Mouse (Mus musculus) limb, embryonic 13.5 days (tissue): ENCODE measurements around the gene Crebrf. TPM values are rescaled to one million over a fixed set of nuclear protein-coding genes. Genes with fewer than 3 reads are reported as not detected.

ENCODE experiments used
- ATAC-seq: fragments of 200-750 bp; cut with Nextera tagmentation; 2 replicates; pipeline ENCODE4 v1.8.0; 2017; ENCODE audit warnings: low read depth, moderate number of reproducible peaks, moderate TSS enrichment; ENCODE audit not compliant: low FRiP score
- H3K27ac ChIP-seq: fragments of 300-500 bp; sonication (generic); 2 replicates; pipeline ENCODE4 v1.5.1; 2015; ENCODE audit warnings: inconsistent platforms, mild to moderate bottlenecking, moderate library complexity
- H3K27me3 ChIP-seq: fragments of 300-500 bp; sonication (generic); 2 replicates; pipeline ENCODE4 v1.6.1; 2015; ENCODE audit warnings: mild to moderate bottlenecking, inconsistent platforms
- H3K36me3 ChIP-seq: fragments of 300-500 bp; sonication (generic); 2 replicates; pipeline ENCODE4 v1.6.1; 2015; ENCODE audit warnings: inconsistent platforms, mild to moderate bottlenecking, moderate library complexity
- H3K4me1 ChIP-seq: fragments of 300-500 bp; sonication (generic); 2 replicates; pipeline ENCODE4 v1.6.1; 2015; ENCODE audit warnings: inconsistent platforms
- H3K4me2 ChIP-seq: fragments of 300-500 bp; sonication (generic); replicated peaks from 2 replicates; pipeline ENCODE4 v1.6.1; 2015; ENCODE audit warnings: inconsistent platforms, mild to moderate bottlenecking, moderate library complexity
- H3K4me3 ChIP-seq: fragments of 300-500 bp; sonication (generic); 2 replicates; pipeline ENCODE4 v1.5.1; 2015; ENCODE audit warnings: moderate library complexity, mild to moderate bottlenecking, inconsistent platforms
- H3K9ac ChIP-seq: fragments of 300-500 bp; sonication (generic); 2 replicates; pipeline ENCODE4 v1.6.1; 2015; ENCODE audit warnings: mild to moderate bottlenecking, inconsistent platforms
- H3K9me3 ChIP-seq: fragments of 300-500 bp; sonication (generic); 2 replicates; pipeline ENCODE4 v1.6.1; 2016; ENCODE audit warnings: inconsistent platforms
- WGBS: fragments of 180-500 bp; shearing (Covaris S2); methylation state at CpG from one replicate; pipeline ENCODE4 v1.1.7; 2015; 5-methylcytosine and 5-hydroxymethylcytosine counted together
- polyA plus RNA-seq: library from polyadenylated mRNA; unstranded; fragments of >200 nt; fragmentation: Nextera tagmentation; extraction: Ambion mirVana; gene quantifications from 2 replicates; pipeline ENCODE4 v1.2.1, GENCODE M21; 2015

The Crebrf gene
- polyA plus RNA-seq, 1 experiment from 2014 or later: 5.6 TPM

GRCm38 (mm10) chr17:26708499-26708898 lies 7.0 kb upstream of the Crebrf start:
- H3K27me3 ChIP-seq: peaks cover 4% of the 10 kb centered on the region; the same call in 1 of the 2 replicates
- H3K4me3 ChIP-seq: no peak overlapping the region
- peaks cover 4% of the 10 kb centered on the region; the same call in 1 of the 2 replicates for H3K36me3 ChIP-seq
- no peaks in the 10 kb centered on the region for H3K9me3 ChIP-seq
- H3K4me2 ChIP-seq: no peak overlapping the region
- no peak for ATAC-seq
- H3K27ac ChIP-seq: no peak overlapping the region
- H3K4me1 ChIP-seq: no peaks in the 10 kb centered on the region
- no peak overlapping the region for H3K9ac ChIP-seq

GRCm38 (mm10) chr17:26708993-26709590 lies 6.4 kb upstream of the Crebrf start:
- peaks cover 4% of the 10 kb centered on the region; the same call in 1 of the 2 replicates for H3K27me3 ChIP-seq
- WGBS: 56% methylated on average over 9 of the region's 9 CpGs
- ATAC-seq: no peak
- H3K9me3 ChIP-seq: no peaks in the 10 kb centered on the region
- no peak overlapping the region for H3K9ac ChIP-seq
- no peak overlapping the region for H3K27ac ChIP-seq
- H3K4me3 ChIP-seq: no peak overlapping the region
- H3K4me1 ChIP-seq: no peaks in the 10 kb centered on the region
- H3K36me3 ChIP-seq: peaks cover 4% of the 10 kb centered on the region; the same call in 1 of the 2 replicates
- H3K4me2 ChIP-seq: no peak overlapping the region

- ATAC-seq: no peak
- Histone ChIP-seq H3K9me3 (no peaks in the 10 kb centered on the region), H3K4me1 (0 out of 2 replicates have a peak, but pooled peaks cover 4% of the 10 kb centered on the region), H3K27me3 (peaks cover 4% of the 10 kb centered on the region; the same call in 1 of the 2 replicates), H3K4me2 (no peak overlapping the region), H3K27ac (no peak overlapping the region), H3K36me3 (no peaks in the 10 kb centered on the region), H3K9ac (no peak overlapping the region), H3K4me3 (no peak overlapping the region)
- 71% methylated on average over 6 of the region's 6 CpGs for WGBS
Measured at GRCm38 (mm10) chr17:26710049-26710448, 5.4 kb upstream of the Crebrf start.

- Histone ChIP-seq H3K4me2 (peak overlapping the region; percentile 74), H3K4me1 (0 out of 2 replicates have a peak, but pooled peaks cover 4% of the 10 kb centered on the region), H3K9ac (peak overlapping the region; percentile 83), H3K4me3 (peak overlapping the region; percentile 97), H3K36me3 (no peaks in the 10 kb centered on the region), H3K27ac (peak overlapping the region; percentile 65; the same call in 1 of the 2 replicates), H3K27me3 (no peaks in the 10 kb centered on the region), H3K9me3 (no peaks in the 10 kb centered on the region)
- WGBS: under 1% methylated on average over 65 of the region's 75 CpGs
- ATAC-seq: peak; percentile 99
Measured at GRCm38 (mm10) chr17:26715916-26716717, 667 bp downstream of the Crebrf start.

DNA sequence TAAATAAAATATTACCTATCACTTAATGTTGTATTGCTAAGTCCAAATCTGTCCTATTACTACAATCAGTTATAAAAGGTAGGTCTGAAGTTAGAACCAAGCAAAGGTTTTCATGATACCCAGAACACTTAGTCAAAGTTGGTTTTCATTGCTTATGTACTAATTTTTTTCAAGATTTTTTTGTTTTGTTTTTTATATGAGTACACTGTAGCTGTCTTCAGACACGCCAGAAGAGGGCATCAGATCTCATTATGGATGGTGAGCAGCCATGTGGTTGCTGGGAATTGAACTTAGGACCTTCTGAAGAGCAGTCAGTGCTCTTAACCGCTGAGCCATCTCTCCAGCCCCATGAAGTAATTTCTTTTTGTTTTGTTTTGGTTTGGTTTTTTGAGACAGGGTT lies 2.4 kb downstream of the Crebrf start:
- H3K36me3 ChIP-seq: no peaks in the 10 kb centered on the region
- no peak overlapping the region for H3K9ac ChIP-seq
- no peak overlapping the region for H3K4me2 ChIP-seq
- H3K4me3 ChIP-seq: no peak overlapping the region
- no peak for ATAC-seq
- H3K27ac ChIP-seq: no peak overlapping the region
- no peaks in the 10 kb centered on the region for H3K27me3 ChIP-seq
- 58% methylated on average over 2 of the region's 2 CpGs for WGBS
- H3K9me3 ChIP-seq: no peaks in the 10 kb centered on the region
- 0 out of 2 replicates have a peak, but pooled peaks cover 4% of the 10 kb centered on the region for H3K4me1 ChIP-seq

DNA sequence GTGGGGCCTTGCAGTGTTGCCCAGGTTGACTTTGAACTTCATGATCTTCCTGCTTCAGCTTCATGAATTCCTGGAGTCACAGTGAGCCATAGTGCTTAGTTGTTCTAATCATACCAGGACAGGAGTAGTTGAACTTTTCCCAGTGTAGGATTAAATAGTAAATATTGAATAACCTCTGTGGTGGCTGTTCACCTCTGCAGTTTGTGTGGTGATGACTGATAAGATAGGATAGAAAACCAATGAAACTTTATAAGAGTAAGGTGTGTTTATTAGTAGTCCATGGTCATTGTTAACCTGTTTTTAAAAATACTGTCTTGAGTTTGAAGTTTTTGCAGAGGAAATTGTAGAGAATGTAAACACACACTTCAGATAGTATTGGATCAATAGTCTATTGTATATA lies 4.0 kb downstream of the Crebrf start:
- Histone ChIP-seq H3K27me3 (no peaks in the 10 kb centered on the region), H3K36me3 (no peaks in the 10 kb centered on the region), H3K4me2 (no peak overlapping the region), H3K4me3 (no peak overlapping the region), H3K27ac (no peak overlapping the region), H3K9ac (no peak overlapping the region), H3K9me3 (no peaks in the 10 kb centered on the region), H3K4me1 (0 out of 2 replicates have a peak, but pooled peaks cover 4% of the 10 kb centered on the region)
- no peak for ATAC-seq

GRCm38 (mm10) chr17:26721802-26722201 lies 6.4 kb downstream of the Crebrf start:
- H3K4me3 ChIP-seq: no peak overlapping the region
- no peak overlapping the region for H3K4me2 ChIP-seq
- WGBS: 74% methylated on average over 2 of the region's 2 CpGs
- ATAC-seq: no peak
- H3K36me3 ChIP-seq: no peaks in the 10 kb centered on the region
- no peaks in the 10 kb centered on the region for H3K9me3 ChIP-seq
- H3K27ac ChIP-seq: no peak overlapping the region
- no peaks in the 10 kb centered on the region for H3K27me3 ChIP-seq
- no peaks in the 10 kb centered on the region for H3K4me1 ChIP-seq
- H3K9ac ChIP-seq: no peak overlapping the region

- WGBS: 46% methylated on average over 1 of the region's 1 CpGs
- H3K9me3 ChIP-seq: no peaks in the 10 kb centered on the region
- ATAC-seq: no peak
Measured at GRCm38 (mm10) chr17:26724790-26725189, 9.3 kb downstream of the Crebrf start.

GRCm38 (mm10) chr17:26726674-26727073 lies 11.2 kb downstream of the Crebrf start:
- H3K27me3 ChIP-seq: no peaks in the 10 kb centered on the region
- H3K4me3 ChIP-seq: no peak overlapping the region
- 76% methylated on average over 1 of the region's 1 CpGs for WGBS
- H3K4me1 ChIP-seq: no peaks in the 10 kb centered on the region
- no peak overlapping the region for H3K27ac ChIP-seq
- no peak overlapping the region for H3K9ac ChIP-seq
- ATAC-seq: no peak
- no peaks in the 10 kb centered on the region for H3K9me3 ChIP-seq
- no peak overlapping the region for H3K4me2 ChIP-seq
- no peaks in the 10 kb centered on the region for H3K36me3 ChIP-seq

More at GRCm38 (mm10) chr17:26724790-26725189, 9.3 kb downstream of the Crebrf start:
- H3K36me3 ChIP-seq: no peaks in the 10 kb centered on the region
- H3K4me2 ChIP-seq: no peak overlapping the region
- H3K4me3 ChIP-seq: no peak overlapping the region
- H3K27me3 ChIP-seq: no peaks in the 10 kb centered on the region
- H3K4me1 ChIP-seq: no peaks in the 10 kb centered on the region
- no peak overlapping the region for H3K9ac ChIP-seq
- no peak overlapping the region for H3K27ac ChIP-seq

DNA sequence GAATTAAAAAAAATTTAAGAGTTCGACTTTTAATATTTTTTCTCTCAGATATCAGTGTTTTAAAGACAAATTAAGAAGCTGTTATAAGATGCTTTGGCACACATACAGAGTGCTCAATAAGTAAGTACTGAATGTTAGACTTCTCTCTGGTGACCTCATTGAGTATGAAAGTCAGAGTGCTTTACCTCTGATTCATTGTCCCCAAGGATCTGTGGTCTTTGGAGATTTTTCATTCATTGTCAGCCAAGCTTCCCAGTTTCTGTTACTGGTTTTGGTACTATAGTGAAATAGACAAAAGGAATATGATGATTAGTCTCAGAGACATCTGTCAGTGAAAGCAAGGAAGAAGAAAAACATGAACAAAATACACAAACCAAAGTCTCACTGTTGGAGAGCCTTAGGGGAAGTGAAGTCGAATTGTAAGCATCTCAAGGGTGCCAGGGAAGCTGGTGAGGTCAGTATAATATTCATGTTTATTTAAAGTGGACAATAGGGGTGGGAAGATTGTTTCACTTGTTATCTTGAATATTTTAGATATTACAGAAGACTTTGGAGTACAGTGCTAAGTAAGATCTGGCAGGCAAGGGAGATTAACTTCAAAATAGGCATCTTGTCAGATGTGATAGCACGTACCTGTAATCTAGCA lies 11.8 kb downstream of the Crebrf start:
- Histone ChIP-seq H3K36me3 (no peaks in the 10 kb centered on the region), H3K9ac (no peak overlapping the region), H3K4me3 (no peak overlapping the region), H3K27ac (no peak overlapping the region), H3K9me3 (no peaks in the 10 kb centered on the region), H3K4me1 (no peaks in the 10 kb centered on the region), H3K4me2 (no peak overlapping the region), H3K27me3 (no peaks in the 10 kb centered on the region)
- WGBS: 72% methylated on average over 3 of the region's 3 CpGs
- ATAC-seq: no peak

- Histone ChIP-seq H3K27me3 (no peaks in the 10 kb centered on the region), H3K4me1 (no peaks in the 10 kb centered on the region), H3K4me3 (no peak overlapping the region), H3K36me3 (no peaks in the 10 kb centered on the region), H3K9me3 (no peaks in the 10 kb centered on the region), H3K27ac (no peak overlapping the region), H3K4me2 (no peak overlapping the region), H3K9ac (no peak overlapping the region)
- WGBS: 51% methylated on average over 4 of the region's 4 CpGs
- ATAC-seq: no peak
Measured at GRCm38 (mm10) chr17:26742581-26742980, 27.1 kb downstream of the Crebrf start.

- Histone ChIP-seq H3K4me2 (no peak overlapping the region), H3K27ac (no peak overlapping the region), H3K9me3 (no peaks in the 10 kb centered on the region), H3K4me3 (no peak overlapping the region), H3K9ac (no peak overlapping the region), H3K4me1 (no peaks in the 10 kb centered on the region), H3K36me3 (no peaks in the 10 kb centered on the region), H3K27me3 (no peaks in the 10 kb centered on the region)
- no peak for ATAC-seq
- WGBS: 71% methylated on average over 1 of the region's 1 CpGs
Measured at GRCm38 (mm10) chr17:26743294-26743693, 27.8 kb downstream of the Crebrf start.
